Mouse (Mus musculus): ENCODE results near the gene Eif2b1. TPM values are rescaled to one million over a fixed set of nuclear protein-coding genes. Genes with fewer than 3 reads are reported as not detected.

Gene Eif2b1
- polyA plus RNA-seq, 1 experiment from 2014 or later: 71.1 TPM

GRCm38 (mm10) chr5:124528351-124528750 is 50.6 kb downstream of the Eif2b1 start:
- no peak for ATAC-seq
- Histone ChIP-seq H3K36me3 (ENCODE audit: control insufficient read depth, insufficient read depth) (no peaks in the 10 kb centered on the region), H3K4me2 (ENCODE audit: low read length) (no peak overlapping the region; the same call in 1 of the 2 replicates), H3K9ac (replicated peaks; ENCODE audit: low read depth, low read length) (no peak overlapping the region), H3K27me3 (replicated peaks; ENCODE audit: control insufficient read depth, insufficient read depth, low read length) (no peaks in the 10 kb centered on the region), H3K4me3 (replicated peaks; ENCODE audit: low read length) (no peak overlapping the region), H3K9me3 (ENCODE audit: control insufficient read depth, low read length) (no peaks in the 10 kb centered on the region), H3K27ac (ENCODE audit: low read length) (no peak overlapping the region), H3K4me1 (replicated peaks; ENCODE audit: control insufficient read depth, insufficient read depth, low read length) (peaks cover 31% of the 10 kb centered on the region)
- 66% methylated on average over 4 of the region's 4 CpGs for WGBS

DNA sequence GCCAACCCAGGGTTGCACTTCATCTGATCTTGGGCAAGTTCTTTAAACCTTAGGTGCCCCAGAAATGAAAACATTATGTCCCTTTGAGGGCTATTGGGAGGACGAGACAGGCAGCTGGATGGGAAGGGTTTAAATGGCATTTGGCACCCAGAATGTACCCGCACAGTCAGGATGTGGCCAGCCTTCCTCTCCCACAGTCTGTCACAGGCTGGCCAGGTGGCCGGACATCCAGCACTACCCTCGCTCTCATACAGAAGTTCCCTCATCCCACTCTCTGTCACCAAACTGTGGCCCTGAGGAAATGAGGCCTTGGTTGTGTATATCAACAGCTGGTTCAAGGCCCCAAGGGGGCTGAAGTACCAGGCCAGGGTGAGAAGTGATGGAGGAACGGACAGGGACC is 54.0 kb downstream of the Eif2b1 start:
- Histone ChIP-seq H3K4me2 (ENCODE audit: low read length) (no peak overlapping the region), H3K27ac (ENCODE audit: low read length) (no peak overlapping the region), H3K9ac (replicated peaks; ENCODE audit: low read depth, low read length) (no peak overlapping the region), H3K9me3 (ENCODE audit: control insufficient read depth, low read length) (no peaks in the 10 kb centered on the region), H3K4me3 (replicated peaks; ENCODE audit: low read length) (no peak overlapping the region), H3K4me1 (replicated peaks; ENCODE audit: control insufficient read depth, insufficient read depth, low read length) (peaks cover 18% of the 10 kb centered on the region), H3K36me3 (ENCODE audit: control insufficient read depth, insufficient read depth) (no peaks in the 10 kb centered on the region), H3K27me3 (replicated peaks; ENCODE audit: control insufficient read depth, insufficient read depth, low read length) (no peaks in the 10 kb centered on the region)
- WGBS: 92% methylated on average over 5 of the region's 5 CpGs
- no peak for ATAC-seq

DNA sequence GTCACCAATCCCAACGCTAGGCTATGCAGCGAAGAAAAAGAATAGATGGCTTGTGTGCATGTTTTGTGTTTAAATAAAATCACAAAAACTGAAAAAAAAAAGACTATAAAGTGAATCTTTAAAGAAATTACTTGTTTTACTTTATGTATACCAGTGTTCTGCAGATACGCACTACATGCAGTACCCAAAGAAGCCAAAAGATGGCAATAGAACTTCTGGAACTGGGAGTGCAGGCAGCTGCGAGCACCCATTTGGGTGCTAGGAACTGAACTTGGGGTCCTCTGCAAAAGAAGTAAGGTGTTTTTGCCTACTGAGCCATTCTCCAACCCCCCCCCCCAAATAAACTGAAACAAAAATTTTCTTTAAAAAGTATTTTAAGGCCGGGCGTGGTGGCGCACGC is 55.9 kb downstream of the Eif2b1 start:
- 95% methylated on average over 8 of the region's 8 CpGs for WGBS
- Histone ChIP-seq H3K4me3 (replicated peaks; ENCODE audit: low read length) (no peak overlapping the region), H3K27ac (ENCODE audit: low read length) (no peak overlapping the region), H3K27me3 (replicated peaks; ENCODE audit: control insufficient read depth, insufficient read depth, low read length) (no peaks in the 10 kb centered on the region), H3K4me1 (replicated peaks; ENCODE audit: control insufficient read depth, insufficient read depth, low read length) (no peaks in the 10 kb centered on the region; the same call in 1 of the 2 replicates), H3K9me3 (ENCODE audit: control insufficient read depth, low read length) (no peaks in the 10 kb centered on the region), H3K9ac (replicated peaks; ENCODE audit: low read depth, low read length) (no peak overlapping the region), H3K4me2 (ENCODE audit: low read length) (no peak overlapping the region), H3K36me3 (ENCODE audit: control insufficient read depth, insufficient read depth) (no peaks in the 10 kb centered on the region)
- ATAC-seq: no peak

- Histone ChIP-seq H3K4me3 (replicated peaks; ENCODE audit: low read length) (no peak overlapping the region), H3K27me3 (replicated peaks; ENCODE audit: control insufficient read depth, insufficient read depth, low read length) (no peaks in the 10 kb centered on the region), H3K9me3 (ENCODE audit: control insufficient read depth, low read length) (no peaks in the 10 kb centered on the region), H3K27ac (ENCODE audit: low read length) (no peak overlapping the region), H3K9ac (replicated peaks; ENCODE audit: low read depth, low read length) (no peak overlapping the region), H3K4me2 (ENCODE audit: low read length) (no peak overlapping the region), H3K36me3 (ENCODE audit: control insufficient read depth, insufficient read depth) (no peaks in the 10 kb centered on the region), H3K4me1 (replicated peaks; ENCODE audit: control insufficient read depth, insufficient read depth, low read length) (no peaks in the 10 kb centered on the region)
- 87% methylated on average over 4 of the region's 4 CpGs for WGBS
- ATAC-seq: no peak
These were observed 57.3 kb downstream of the Eif2b1 start for GRCm38 (mm10) chr5:124521588-124521987.

Other genes with a start within 250 kb of the Eif2b1 start
- 60.5 and 74.2 TPM in 2 replicates for gene Cdk2ap1, start 216.0 kb downstream of the Eif2b1 start, polyA plus RNA-seq (2015; fragmentation: Nextera tagmentation; extraction: Ambion mirVana)
- 109 and 110 TPM in 2 replicates for gene Sbno1, start 153.1 kb downstream of the Eif2b1 start, polyA plus RNA-seq (2015; fragmentation: Nextera tagmentation; extraction: Ambion mirVana)
- 21.5 and 21.9 TPM in 2 replicates for gene Kmt5a, start 139.2 kb downstream of the Eif2b1 start, polyA plus RNA-seq (2015; fragmentation: Nextera tagmentation; extraction: Ambion mirVana)
- gene Rilpl2, start 100.8 kb downstream of the Eif2b1 start, polyA plus RNA-seq (2015; fragmentation: Nextera tagmentation; extraction: Ambion mirVana): 26.4 and 28.0 TPM in 2 replicates
- gene Snrnp35, start 96.0 kb downstream of the Eif2b1 start, polyA plus RNA-seq (2015; fragmentation: Nextera tagmentation; extraction: Ambion mirVana): 21.8 and 25.1 TPM in 2 replicates
- 9.7 and 11.8 TPM in 2 replicates for gene Rilpl1, start 47.7 kb downstream of the Eif2b1 start, polyA plus RNA-seq (2015; fragmentation: Nextera tagmentation; extraction: Ambion mirVana)
- 397 and 404 TPM in 2 replicates for gene Tmed2, start 38.4 kb downstream of the Eif2b1 start, polyA plus RNA-seq (2015; fragmentation: Nextera tagmentation; extraction: Ambion mirVana)
- 21.9 and 30.5 TPM in 2 replicates for gene Ddx55, start 26.3 kb downstream of the Eif2b1 start, polyA plus RNA-seq (2015; fragmentation: Nextera tagmentation; extraction: Ambion mirVana)
- 49.3 and 59.1 TPM in 2 replicates for gene Gtf2h3, start within 50 bp of the Eif2b1 start, polyA plus RNA-seq (2015; fragmentation: Nextera tagmentation; extraction: Ambion mirVana)
- 40.0 and 43.7 TPM in 2 replicates for gene Atp6v0a2, start 49.4 kb upstream of the Eif2b1 start, polyA plus RNA-seq (2015; fragmentation: Nextera tagmentation; extraction: Ambion mirVana)
- gene Dnah10, start 146.0 kb upstream of the Eif2b1 start, polyA plus RNA-seq (2015; fragmentation: Nextera tagmentation; extraction: Ambion mirVana): 0.17 and 0.22 TPM in 2 replicates

Data from forebrain, embryonic 16.5 days (tissue).